In the genomic region with DNA sequence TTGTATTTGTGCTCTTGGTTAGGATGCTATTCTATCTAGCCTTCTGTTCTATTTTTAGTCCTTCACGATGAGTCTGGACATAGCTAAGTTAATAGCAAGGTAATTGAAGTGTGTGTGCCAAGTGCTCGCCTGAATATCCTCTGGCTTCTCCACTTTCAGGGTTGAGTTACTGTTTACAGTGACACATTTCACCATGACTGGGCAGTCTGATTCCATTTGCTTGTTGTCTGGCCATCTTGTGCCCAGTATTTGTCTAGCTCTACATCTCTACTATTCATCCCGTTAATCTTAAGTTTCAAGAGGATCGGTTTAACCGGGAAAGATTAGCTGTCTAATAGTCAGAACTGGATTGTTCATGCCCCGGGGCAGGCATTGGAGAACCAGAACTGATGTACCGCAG, we compare ENCODE assay signal across 21 mouse cellular contexts. TPM values are rescaled to one million over a fixed set of nuclear protein-coding genes. Genes with fewer than 3 reads are reported as not detected.
DNase-seq lines count a peak whose midpoint lies in the region; TF ChIP-seq lines count a peak whose summit lies in the region.
"Had no signal": no experiment of that assay in that cellular context is flagged by ENCODE, and none has a peak within 500 bp of the region (broad histone marks: within the 10 kb centered on the region; RNA-seq: fewer than 3 reads in every experiment).

No protein-coding gene starts in this region.

- no peaks in the 10 kb centered on the region for H3K36me3 ChIP-seq in liver, adult 2 months (ENCODE audit: control insufficient read depth, insufficient read depth, low read length)
- H3K36me3 ChIP-seq: embryonic facial prominence, embryonic 12.5 days; liver, embryonic 15.5 days; neural tube, embryonic 12.5 days had no signal

- TF ChIP-seq CTCF in gastrocnemius, adult 2 months (IDR thresholded peaks at IDR 0.05): no peak
- no peak for TF ChIP-seq CTCF in liver, adult 2 months (IDR thresholded peaks at IDR 0.05; ENCODE audit: low read depth, low read length)

- no peaks in the 10 kb centered on the region for H3K27me3 ChIP-seq in liver, adult 2 months (ENCODE audit: control insufficient read depth, insufficient read depth, low read length)
- H3K27me3 ChIP-seq: CH12.LX; embryonic facial prominence, embryonic 12.5 days; limb, embryonic 13.5 days; neural tube, embryonic 12.5 days had no signal

- TF ChIP-seq POLR2A in liver, adult 2 months (IDR thresholded peaks at IDR 0.05; ENCODE audit: extremely low read depth, insufficient read depth, low read length): no peak

- peak; percentile 62 for DNase-seq in gastrocnemius, adult 2 months
- no peak for DNase-seq in gastrocnemius, postnatal 4 days (ENCODE audit: low spot score in 2 of 2)
- DNase-seq in liver, adult 2 months (ENCODE audit: extremely low read depth, low read depth, low spot score): peak; percentile 86
- DNase-seq in liver (no peak), 3T3-L1 (ENCODE audit: low read depth, low spot score) (peak; percentile 20), NIH3T3 (ENCODE audit: low read depth) (peak; percentile 12)
- no peak for DNase-seq in lung, postnatal 4 days
- DNase-seq in right cerebral cortex, postnatal 36 days (ENCODE audit: low spot score in 2 of 2): no peak
- DNase-seq: adrenal gland, postnatal 14 days; B cell, adult 2 months; kidney, adult 18-20 months; kidney, postnatal 14 days; thymus, adult 2 months; thymus, postnatal 4 days had no signal

- H3K4me3 ChIP-seq in gastrocnemius, adult 2 months: no peak overlapping the region; the same call in 1 of the 2 replicates
- no peak overlapping the region for H3K4me3 ChIP-seq in liver, adult 2 months (ENCODE audit: insufficient read depth, low read depth, low read length)
- H3K4me3 ChIP-seq: embryonic facial prominence, embryonic 12.5 days; limb, embryonic 13.5 days; liver, embryonic 15.5 days; neural tube, embryonic 12.5 days had no signal

- no peak overlapping the region for H3K9ac ChIP-seq in liver, adult 2 months (ENCODE audit: low read depth, low read length)
- H3K9ac ChIP-seq: embryonic facial prominence, embryonic 12.5 days; limb, embryonic 13.5 days; liver, embryonic 15.5 days; neural tube, embryonic 12.5 days had no signal

- peaks cover 13% of the 10 kb centered on the region; the same call in 1 of the 2 replicates for H3K79me2 ChIP-seq in liver, adult 2 months (ENCODE audit: control insufficient read depth, insufficient read depth, low read length)

- H3K4me1 ChIP-seq in liver, adult 2 months (ENCODE audit: control insufficient read depth, insufficient read depth, low read length): peaks cover 17% of the 10 kb centered on the region

- WGBS in liver, adult 2 months: 45% methylated on average over 7 of the region's 7 CpGs

- intact Hi-C loops in gastrocnemius, adult 2 months (cut with DNase I): no loop called here

- peak overlapping the region; percentile 92 for H3K27ac ChIP-seq in gastrocnemius, adult 2 months
- H3K27ac ChIP-seq in liver, adult 2 months (replicated peaks; ENCODE audit: insufficient read depth, low read depth, low read length): 0 out of 2 replicates have a peak overlapping the region, but pooled peaks have one; percentile 10
- H3K27ac ChIP-seq: embryonic facial prominence, embryonic 12.5 days; limb, embryonic 13.5 days; liver, embryonic 15.5 days; macrophage; neural tube, embryonic 12.5 days; stomach, postnatal 0 days had no signal

RNA-seq across cellular contexts. Expression of gene Itsn1, which starts 33.4 kb away (rescaled TPM):
- total RNA-seq in gastrocnemius, adult 2 months (2021): 10 to 100 TPM; 60.2 to 66.1 TPM
- 10 to 100 TPM; 80.4 to 82.9 TPM for total RNA-seq in gastrocnemius, postnatal 4 days (2021)
- 13.6 and 16.5 TPM in 2 replicates for total RNA-seq in liver, adult 2 months (2014; rRNA removed)
- 14.4 and 16.3 TPM in 2 replicates for polyA plus RNA-seq in liver, adult 2 months (2012; rRNA removed)

RNA-seq across cellular contexts. Expression of gene Cryzl1, which starts 33.7 kb away (rescaled TPM):
- 10 to 100 TPM; 17.7 to 18.1 TPM for total RNA-seq in gastrocnemius, adult 2 months (2021)
- total RNA-seq in gastrocnemius, postnatal 4 days (2021): 10 to 100 TPM; 26.6 to 27.2 TPM
- total RNA-seq in liver, adult 2 months (2014; rRNA removed): 23.1 and 24.6 TPM in 2 replicates
- polyA plus RNA-seq in liver, adult 2 months (2012; rRNA removed): 9.6 and 10.1 TPM in 2 replicates

Comparison
In these comparisons a context has a peak if more than half of its experiments do, and no peak if none do; other contexts are left out.
1. DNase-seq: peak in gastrocnemius, adult 2 months (single experiment), liver, adult 2 months (single experiment), 3T3-L1 (single experiment) and NIH3T3 (single experiment); none in gastrocnemius, postnatal 4 days (0 of 2), liver (single experiment), lung, postnatal 4 days (0 of 2) and right cerebral cortex, postnatal 36 days (0 of 2).